Mouse (Mus musculus) embryonic facial prominence, embryonic 10.5 days (tissue): ENCODE measurements at regions not wholly inside any gene's neighbourhood (a gene's known extent, or its start where the extent isn't known, plus 50 kb on each side); places are given as distances from the start of the nearest gene placed in this dataset.

Source experiments
- DNase-seq: peaks from one replicate; pipeline ENCODE4 v3.0.0-alpha.2; 2017; ENCODE audit warnings: low spot score
- H3K27ac ChIP-seq: fragments of 300-500 bp; sonication (generic); replicated peaks from 2 replicates; pipeline ENCODE4 v1.5.1; 2016; ENCODE audit warnings: mild to moderate bottlenecking
- H3K27me3 ChIP-seq: fragments of 300-500 bp; sonication (generic); replicated peaks from 2 replicates; pipeline ENCODE4 v1.6.1; 2016; ENCODE audit warnings: low read depth, mild to moderate bottlenecking; ENCODE audit not compliant: poor library complexity, severe bottlenecking
- H3K36me3 ChIP-seq: fragments of 300-500 bp; sonication (generic); replicated peaks from 2 replicates; pipeline ENCODE4 v1.6.1; 2016; ENCODE audit warnings: mild to moderate bottlenecking, moderate library complexity
- H3K4me1 ChIP-seq: fragments of 300-500 bp; sonication (generic); 2 replicates; pipeline ENCODE4 v1.6.1; 2016
- H3K4me3 ChIP-seq: fragments of 300-500 bp; sonication (generic); 2 replicates; pipeline ENCODE4 v1.5.1; 2016; ENCODE audit warnings: mild to moderate bottlenecking, moderate library complexity
- H3K9me3 ChIP-seq: fragments of 300-500 bp; sonication (generic); 2 replicates; pipeline ENCODE4 v1.6.1; 2016; ENCODE audit warnings: mild to moderate bottlenecking
- WGBS: fragments of 180-500 bp; shearing (Covaris S2); methylation state at CpG from one replicate; pipeline ENCODE4 v1.1.7; 2016; 5-methylcytosine and 5-hydroxymethylcytosine counted together

DNA sequence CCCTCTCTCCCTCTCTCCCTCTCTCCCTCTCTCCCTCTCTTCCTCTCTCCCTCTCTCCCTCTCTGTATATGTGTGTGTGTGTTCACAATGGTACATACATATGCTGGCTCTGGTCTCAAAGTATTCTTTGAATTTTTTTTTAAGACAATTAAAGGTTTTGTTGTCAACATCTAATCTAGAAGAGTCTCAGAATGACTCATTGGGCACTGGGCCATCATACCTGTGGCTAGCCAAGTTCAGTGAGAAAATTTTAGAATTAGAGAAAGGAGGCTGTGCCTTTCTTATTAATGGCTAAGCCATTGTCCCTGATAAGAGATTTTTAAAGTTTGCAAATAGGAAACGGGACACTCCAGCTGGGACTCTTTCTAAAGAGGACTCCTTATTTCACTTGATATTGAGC, 164.1 kb downstream of the Tmx1 start:
- Histone ChIP-seq H3K27me3 (no peaks in the 10 kb centered on the region), H3K27ac (no peak overlapping the region), H3K4me3 (no peak overlapping the region), H3K9me3 (no peaks in the 10 kb centered on the region), H3K4me1 (peaks cover 13% of the 10 kb centered on the region), H3K36me3 (no peaks in the 10 kb centered on the region)
- no peak for DNase-seq
- WGBS = 95% methylated on average over 1 of the region's 1 CpGs

- WGBS = 79% methylated on average over 3 of the region's 3 CpGs
- H3K36me3 ChIP-seq = no peaks in the 10 kb centered on the region
- H3K27ac ChIP-seq = no peak overlapping the region
- no peaks in the 10 kb centered on the region for H3K27me3 ChIP-seq
- no peak for DNase-seq
- H3K9me3 ChIP-seq = no peaks in the 10 kb centered on the region
- peaks cover 21% of the 10 kb centered on the region for H3K4me1 ChIP-seq
- H3K4me3 ChIP-seq = no peak overlapping the region
Observed at GRCm38 (mm10) chr12:70617979-70618378, 165.1 kb downstream of the Tmx1 start.

DNA sequence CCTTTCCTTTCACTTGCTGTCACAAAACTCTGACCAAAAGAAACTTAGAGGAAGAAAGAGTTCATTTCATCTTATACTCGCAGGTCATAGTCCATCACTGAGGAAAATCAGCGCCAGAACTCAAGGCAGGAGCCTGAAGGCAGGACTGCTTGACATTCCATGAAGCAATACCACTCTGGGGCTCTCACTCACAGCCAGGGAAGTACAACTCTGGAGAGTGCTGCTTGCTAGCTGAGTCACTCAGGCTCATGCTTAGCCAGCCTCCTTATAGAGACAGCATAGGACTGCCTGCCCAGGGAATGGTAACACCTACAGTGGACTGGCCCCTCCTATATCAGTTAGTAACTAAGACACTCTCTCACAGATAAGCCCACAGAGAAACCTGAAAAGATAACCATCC, 166.5 kb downstream of the Tmx1 start:
- H3K9me3 ChIP-seq = no peaks in the 10 kb centered on the region
- H3K4me3 ChIP-seq = no peak overlapping the region
- DNase-seq = no peak
- peaks cover 26% of the 10 kb centered on the region for H3K4me1 ChIP-seq
- H3K36me3 ChIP-seq = no peaks in the 10 kb centered on the region
- H3K27me3 ChIP-seq = no peaks in the 10 kb centered on the region
- no peak overlapping the region for H3K27ac ChIP-seq
- 91% methylated on average over 2 of the region's 2 CpGs for WGBS

- H3K27ac ChIP-seq = no peak overlapping the region
- WGBS = 63% methylated on average over 4 of the region's 4 CpGs
Observed at GRCm38 (mm10) chr12:70622019-70622418, 169.1 kb downstream of the Tmx1 start.

GRCm38 (mm10) chr12:70624298-70624980, 171.5 kb downstream of the Tmx1 start:
- no peak overlapping the region for H3K4me3 ChIP-seq
- no peak for DNase-seq
- no peaks in the 10 kb centered on the region for H3K36me3 ChIP-seq
- no peaks in the 10 kb centered on the region for H3K9me3 ChIP-seq
- H3K27me3 ChIP-seq = no peaks in the 10 kb centered on the region
- 75% methylated on average over 9 of the region's 9 CpGs for WGBS
- H3K27ac ChIP-seq = no peak overlapping the region
- peaks cover 22% of the 10 kb centered on the region for H3K4me1 ChIP-seq

More at GRCm38 (mm10) chr12:70622019-70622418, 169.1 kb downstream of the Tmx1 start:
- H3K4me1 ChIP-seq = peaks cover 22% of the 10 kb centered on the region
- no peaks in the 10 kb centered on the region for H3K9me3 ChIP-seq
- DNase-seq = no peak
- H3K4me3 ChIP-seq = no peak overlapping the region
- no peaks in the 10 kb centered on the region for H3K27me3 ChIP-seq
- H3K36me3 ChIP-seq = no peaks in the 10 kb centered on the region

- Histone ChIP-seq H3K9me3 (no peaks in the 10 kb centered on the region), H3K4me3 (no peak overlapping the region), H3K27ac (no peak overlapping the region), H3K4me1 (peaks cover 15% of the 10 kb centered on the region), H3K36me3 (no peaks in the 10 kb centered on the region), H3K27me3 (no peaks in the 10 kb centered on the region)
- DNase-seq = no peak
- WGBS = 81% methylated on average over 7 of the region's 7 CpGs
Observed at GRCm38 (mm10) chr12:70627638-70628037, 174.7 kb downstream of the Tmx1 start.

DNA sequence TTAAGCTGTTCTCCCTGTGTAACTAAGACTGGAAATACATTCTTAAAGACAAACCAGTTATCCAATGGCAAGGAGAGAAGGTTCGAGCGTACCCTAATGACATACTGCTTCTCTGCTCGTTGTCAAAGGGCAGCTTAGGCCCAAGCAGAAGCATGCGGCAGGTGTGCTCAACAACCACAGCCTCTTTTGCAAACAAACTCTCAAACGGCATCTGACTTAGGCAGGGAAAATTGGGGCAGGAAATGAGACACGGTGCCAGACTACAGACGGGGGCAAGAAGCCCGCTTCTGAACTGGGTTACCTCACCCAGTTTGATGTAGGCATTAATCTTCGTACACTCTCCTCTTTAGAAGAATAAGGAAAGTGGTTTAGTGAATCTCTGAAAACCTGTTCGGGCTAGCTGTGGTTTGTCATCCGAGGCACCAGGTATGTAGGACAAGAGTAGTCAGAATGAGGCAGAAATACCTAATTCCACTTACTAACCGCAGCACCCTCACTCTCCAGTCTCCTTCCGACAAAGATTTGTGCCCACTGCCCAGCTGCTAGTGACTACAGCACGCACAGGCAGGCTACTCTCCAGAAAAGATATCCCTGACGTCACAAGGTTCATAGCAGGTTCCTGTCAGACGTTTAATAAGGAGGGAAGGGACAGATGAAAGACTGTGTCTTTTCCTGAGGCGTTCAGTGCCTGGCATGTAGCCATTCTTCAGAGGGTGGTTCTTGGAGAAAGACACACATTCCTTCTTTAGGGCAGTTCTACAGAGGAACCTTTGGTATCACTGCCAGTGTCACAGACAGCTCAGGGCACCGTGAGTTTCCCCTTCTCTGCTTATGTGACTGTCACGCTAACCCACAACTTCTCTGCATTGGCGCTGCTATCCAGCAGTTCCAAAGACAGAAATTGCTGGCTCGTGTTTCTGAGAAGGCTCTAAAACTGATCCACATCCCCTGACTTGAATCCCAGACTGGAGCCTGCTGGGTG, 175.8 kb downstream of the Tmx1 start:
- Histone ChIP-seq H3K27ac (no peak overlapping the region), H3K36me3 (no peaks in the 10 kb centered on the region), H3K4me3 (no peak overlapping the region), H3K4me1 (0 out of 2 replicates have a peak, but pooled peaks cover 12% of the 10 kb centered on the region), H3K9me3 (no peaks in the 10 kb centered on the region), H3K27me3 (no peaks in the 10 kb centered on the region)
- no peak for DNase-seq
- WGBS = 80% methylated on average over 21 of the region's 21 CpGs

DNA sequence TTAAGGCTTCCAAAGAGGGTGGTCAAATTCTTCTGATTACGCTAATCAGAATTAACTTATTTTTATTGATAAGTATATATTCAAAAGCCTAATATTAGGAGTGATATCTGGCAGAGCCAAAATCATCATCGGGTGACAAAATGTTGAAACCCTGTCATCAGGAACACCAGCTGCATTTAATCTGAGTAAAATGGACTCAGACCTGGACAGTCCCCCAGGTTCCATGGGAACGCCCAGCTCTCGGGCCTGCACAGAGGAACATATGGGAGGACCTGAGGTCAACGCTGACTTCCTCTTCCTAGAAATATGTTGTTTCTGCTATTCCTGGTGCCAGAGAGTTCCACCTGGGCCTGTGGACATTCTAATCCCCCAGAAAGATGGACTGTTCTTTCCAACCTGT, 176.5 kb downstream of the Tmx1 start:
- Histone ChIP-seq H3K36me3 (no peaks in the 10 kb centered on the region), H3K9me3 (no peaks in the 10 kb centered on the region), H3K27ac (no peak overlapping the region), H3K4me3 (no peak overlapping the region), H3K4me1 (0 out of 2 replicates have a peak, but pooled peaks cover 15% of the 10 kb centered on the region), H3K27me3 (no peaks in the 10 kb centered on the region)
- DNase-seq = no peak
- 77% methylated on average over 5 of the region's 5 CpGs for WGBS

- H3K27me3 ChIP-seq = no peaks in the 10 kb centered on the region
- no peaks in the 10 kb centered on the region for H3K36me3 ChIP-seq
- WGBS = 67% methylated on average over 6 of the region's 6 CpGs
- H3K4me1 ChIP-seq = 0 out of 2 replicates have a peak, but pooled peaks cover 11% of the 10 kb centered on the region
- H3K27ac ChIP-seq = no peak overlapping the region
- H3K4me3 ChIP-seq = no peak overlapping the region
- no peak for DNase-seq
- H3K9me3 ChIP-seq = no peaks in the 10 kb centered on the region
Observed at GRCm38 (mm10) chr12:70631281-70631680, 178.4 kb downstream of the Tmx1 start.

DNA sequence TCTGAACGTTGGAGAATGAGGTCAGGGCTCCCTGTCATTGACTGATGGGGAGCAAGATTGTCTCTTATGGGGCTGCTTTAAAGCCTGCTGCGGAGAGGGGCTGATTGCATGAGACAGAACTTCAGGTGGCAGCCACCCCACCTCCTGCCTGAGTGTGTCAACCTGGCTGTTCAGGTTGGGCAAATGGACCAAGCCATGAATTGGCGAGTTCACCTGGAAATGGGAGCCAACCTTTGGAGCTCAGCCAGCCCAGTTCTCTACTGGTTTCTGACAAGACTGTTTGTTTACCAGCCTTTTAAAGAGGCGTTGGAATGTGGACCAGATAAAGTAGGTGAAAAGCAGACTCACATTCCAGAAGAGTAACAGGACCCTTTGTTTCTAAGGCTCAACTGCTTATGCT, 180.3 kb downstream of the Tmx1 start:
- H3K27me3 ChIP-seq = no peaks in the 10 kb centered on the region
- WGBS = 72% methylated on average over 4 of the region's 4 CpGs
- no peaks in the 10 kb centered on the region for H3K36me3 ChIP-seq

DNA sequence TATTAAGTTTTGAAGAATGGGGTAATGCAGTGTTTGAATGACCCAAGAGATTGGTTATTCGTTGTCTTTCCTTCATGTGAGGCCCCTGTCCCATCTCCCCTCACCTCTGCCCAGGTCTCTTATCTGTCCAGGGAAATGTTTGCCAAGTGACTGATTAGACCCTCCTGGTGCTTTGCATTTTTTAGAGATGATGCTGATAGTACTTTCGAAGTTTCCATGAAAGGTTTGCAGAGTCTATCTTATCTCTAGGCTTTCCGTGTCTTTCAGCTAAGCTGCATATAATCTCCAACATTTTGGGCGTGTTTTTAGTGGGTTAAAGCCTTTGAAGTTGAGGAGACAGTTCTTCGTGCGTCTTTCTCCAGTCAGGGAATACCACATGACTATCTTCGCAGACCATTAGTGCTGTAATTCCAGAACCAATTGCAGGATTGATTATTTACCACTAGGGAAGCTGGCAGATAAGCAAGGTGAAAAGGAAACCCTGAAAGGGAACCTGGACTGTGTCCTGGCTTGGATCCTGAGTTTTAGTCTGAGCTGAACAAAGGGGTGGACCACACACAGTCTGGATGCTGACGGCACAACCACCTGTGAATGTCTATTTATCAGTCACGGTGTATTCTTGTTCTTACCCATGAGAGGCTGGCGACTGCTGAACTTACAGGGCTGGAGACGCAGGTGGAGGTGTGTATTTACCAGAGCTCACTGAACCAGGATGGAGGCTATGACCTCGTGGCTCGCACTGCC, 180.9 kb downstream of the Tmx1 start:
- Histone ChIP-seq H3K27me3 (no peaks in the 10 kb centered on the region), H3K36me3 (no peaks in the 10 kb centered on the region), H3K27ac (no peak overlapping the region), H3K9me3 (no peaks in the 10 kb centered on the region), H3K4me1 (0 out of 2 replicates have a peak, but pooled peaks cover 11% of the 10 kb centered on the region), H3K4me3 (no peak overlapping the region)
- DNase-seq = no peak
- WGBS = 74% methylated on average over 13 of the region's 13 CpGs

More for the DNA sequence above, 180.3 kb downstream of the Tmx1 start:
- Histone ChIP-seq H3K27ac (no peak overlapping the region), H3K4me3 (no peak overlapping the region), H3K9me3 (no peaks in the 10 kb centered on the region), H3K4me1 (0 out of 2 replicates have a peak, but pooled peaks cover 11% of the 10 kb centered on the region)
- no peak for DNase-seq

GRCm38 (mm10) chr12:70635997-70636396, 183.1 kb downstream of the Tmx1 start:
- DNase-seq = no peak
- 82% methylated on average over 7 of the region's 7 CpGs for WGBS
- Histone ChIP-seq H3K4me1 (0 out of 2 replicates have a peak, but pooled peaks cover 11% of the 10 kb centered on the region), H3K4me3 (no peak overlapping the region), H3K27ac (no peak overlapping the region), H3K9me3 (no peaks in the 10 kb centered on the region), H3K27me3 (no peaks in the 10 kb centered on the region), H3K36me3 (no peaks in the 10 kb centered on the region)
